Mouse (Mus musculus) hindbrain, postnatal 0 days (tissue): ENCODE results near the gene Pax5. TPM values are rescaled to one million over a fixed set of nuclear protein-coding genes. Genes with fewer than 3 reads are reported as not detected.

Experiments
- ATAC-seq: fragments of 200-750 bp; cut with Nextera tagmentation; 2 replicates; pipeline ENCODE4 v1.8.0; 2017; ENCODE audit warnings: mild to moderate bottlenecking, moderate TSS enrichment, moderate library complexity
- DNase-seq: peaks from one replicate; pipeline ENCODE4 v3.0.0-alpha.2; 2015; ENCODE audit warnings: low spot score
- H3K27ac ChIP-seq: fragments of 300-500 bp; sonication (generic); 2 replicates; pipeline ENCODE4 v1.5.1; 2014; ENCODE audit warnings: mild to moderate bottlenecking
- H3K27me3 ChIP-seq: fragments of 300-500 bp; sonication (generic); 2 replicates; pipeline ENCODE4 v1.6.1; 2014; ENCODE audit warnings: low read length, mixed read lengths; ENCODE audit not compliant: insufficient read depth
- H3K36me3 ChIP-seq: fragments of 300-500 bp; sonication (generic); 2 replicates; pipeline ENCODE4 v1.6.1; 2014; ENCODE audit warnings: low read length, mixed read lengths; ENCODE audit not compliant: insufficient read depth
- H3K4me1 ChIP-seq: fragments of 300-500 bp; sonication (generic); 2 replicates; pipeline ENCODE4 v1.6.1; 2014; ENCODE audit warnings: antibody characterized with exemption, low read length, mixed read lengths; ENCODE audit not compliant: insufficient read depth
- H3K4me2 ChIP-seq: fragments of 300-500 bp; sonication (generic); 2 replicates; pipeline ENCODE4 v1.6.1; 2014; ENCODE audit warnings: low read depth, mild to moderate bottlenecking, low read length, moderate library complexity, mixed read lengths
- H3K4me3 ChIP-seq: fragments of 300-500 bp; sonication (generic); 2 replicates; pipeline ENCODE4 v1.5.1; 2014; ENCODE audit warnings: low read length
- H3K9ac ChIP-seq: fragments of 300-500 bp; sonication (generic); replicated peaks from 2 replicates; pipeline ENCODE4 v1.6.1; 2014; ENCODE audit warnings: mild to moderate bottlenecking, low read length, moderate library complexity, mixed read lengths
- H3K9me3 ChIP-seq: fragments of 300-500 bp; sonication (generic); 2 replicates; pipeline ENCODE4 v1.6.1; 2016; ENCODE audit warnings: low read length, mixed read lengths
- CTCF ChIP-seq: IDR thresholded peaks from 2 replicates; pipeline ENCODE4 v1.5.1; 2016; ENCODE audit warnings: antibody characterized with exemption, control low read depth, low read depth
- WGBS: fragments of 180-500 bp; shearing (Covaris S2); extraction: QIAGEN DNeasy Blood & Tissue Kit; methylation state at CpG from one replicate; pipeline ENCODE4 v1.1.7; 2014; 5-methylcytosine and 5-hydroxymethylcytosine counted together
- polyA plus RNA-seq: library from polyadenylated mRNA; unstranded; fragments of >200 nt; fragmentation: Nextera tagmentation; extraction: Ambion mirVana; gene quantifications from 2 replicates; pipeline ENCODE4 v1.2.1, GENCODE M21; 2015
- total RNA-seq: library from RNA; depleted of rRNA; stranded (reverse); fragments of >200 nt; gene quantifications from 2 replicates; pipeline ENCODE4 v1.2.3, GENCODE M21; 2014

Pax5 gene
- total and polyA plus RNA-seq, 2 experiments from 2014 or later, result 0.81 to 10.0 TPM

GRCm38 (mm10) chr4:44669485-44670181 is 40.7 kb downstream of the Pax5 start:
- Histone ChIP-seq H3K4me3 (no peak overlapping the region), H3K36me3 (no peaks in the 10 kb centered on the region), H3K4me2 (no peak overlapping the region), H3K9ac (no peak overlapping the region), H3K4me1 (0 out of 2 replicates have a peak, but pooled peaks cover 1% of the 10 kb centered on the region), H3K9me3 (no peaks in the 10 kb centered on the region), H3K27me3 (peaks cover 4% of the 10 kb centered on the region; the same call in 1 of the 2 replicates), H3K27ac (no peak overlapping the region)
- ATAC-seq (no peak), DNase-seq (peak; percentile 30)
- TF ChIP-seq CTCF, result peak; percentile 72
- 91% methylated on average over 7 of the region's 7 CpGs for WGBS

- peaks cover 4% of the 10 kb centered on the region; the same call in 1 of the 2 replicates for H3K27me3 ChIP-seq
- no peak overlapping the region for H3K4me2 ChIP-seq
- H3K36me3 ChIP-seq, result no peaks in the 10 kb centered on the region
- TF ChIP-seq CTCF, result no peak
- H3K9me3 ChIP-seq, result no peaks in the 10 kb centered on the region
- H3K27ac ChIP-seq, result no peak overlapping the region
- ATAC-seq (no peak), DNase-seq (no peak)
- no peak overlapping the region for H3K9ac ChIP-seq
- no peak overlapping the region for H3K4me3 ChIP-seq
- 0 out of 2 replicates have a peak, but pooled peaks cover 4% of the 10 kb centered on the region for H3K4me1 ChIP-seq
- 75% methylated on average over 6 of the region's 6 CpGs for WGBS
These were observed 41.7 kb downstream of the Pax5 start for GRCm38 (mm10) chr4:44668574-44668973.

GRCm38 (mm10) chr4:44668172-44668571 is 42.1 kb downstream of the Pax5 start:
- 64% methylated on average over 3 of the region's 3 CpGs for WGBS
- H3K27ac ChIP-seq, result no peak overlapping the region
- peak; percentile 41 for TF ChIP-seq CTCF
- DNase-seq, result no peak
- no peaks in the 10 kb centered on the region for H3K36me3 ChIP-seq
- peaks cover under 1% of the 10 kb centered on the region; the same call in 1 of the 2 replicates for H3K27me3 ChIP-seq
- H3K9ac ChIP-seq, result no peak overlapping the region
- 0 out of 2 replicates have a peak, but pooled peaks cover 4% of the 10 kb centered on the region for H3K4me1 ChIP-seq
- ATAC-seq, result no peak
- H3K9me3 ChIP-seq, result no peaks in the 10 kb centered on the region
- no peak overlapping the region for H3K4me3 ChIP-seq
- no peak overlapping the region for H3K4me2 ChIP-seq

GRCm38 (mm10) chr4:44667369-44667768 is 42.9 kb downstream of the Pax5 start:
- no peaks in the 10 kb centered on the region for H3K36me3 ChIP-seq
- no peak for TF ChIP-seq CTCF
- WGBS, result 73% methylated on average over 6 of the region's 6 CpGs
- no peak overlapping the region for H3K4me3 ChIP-seq
- no peak overlapping the region for H3K4me2 ChIP-seq
- H3K27me3 ChIP-seq, result no peaks in the 10 kb centered on the region; the same call in 1 of the 2 replicates
- DNase-seq, result no peak
- 0 out of 2 replicates have a peak, but pooled peaks cover 4% of the 10 kb centered on the region for H3K4me1 ChIP-seq
- ATAC-seq, result no peak
- no peak overlapping the region for H3K9ac ChIP-seq
- H3K9me3 ChIP-seq, result no peaks in the 10 kb centered on the region
- no peak overlapping the region for H3K27ac ChIP-seq

- peak overlapping the region; percentile 56 for H3K9ac ChIP-seq
- no peaks in the 10 kb centered on the region; the same call in 1 of the 2 replicates for H3K27me3 ChIP-seq
- H3K4me1 ChIP-seq, result 0 out of 2 replicates have a peak, but pooled peaks cover 4% of the 10 kb centered on the region
- WGBS, result 20% methylated on average over 6 of the region's 6 CpGs
- no peaks in the 10 kb centered on the region for H3K9me3 ChIP-seq
- DNase-seq (no peak), ATAC-seq (no peak)
- no peak overlapping the region for H3K27ac ChIP-seq
- TF ChIP-seq CTCF, result no peak
- peak overlapping the region; percentile 45 for H3K4me3 ChIP-seq
- no peaks in the 10 kb centered on the region for H3K36me3 ChIP-seq
- peak overlapping the region; percentile 97 for H3K4me2 ChIP-seq
These were observed 45.6 kb downstream of the Pax5 start for GRCm38 (mm10) chr4:44664767-44665056.

GRCm38 (mm10) chr4:44664004-44664766 is 46.1 kb downstream of the Pax5 start:
- Histone ChIP-seq H3K4me1 (0 out of 2 replicates have a peak, but pooled peaks cover 4% of the 10 kb centered on the region), H3K36me3 (no peaks in the 10 kb centered on the region), H3K9ac (peak overlapping the region; percentile 56), H3K27ac (no peak overlapping the region), H3K4me3 (peak overlapping the region; percentile 45), H3K4me2 (peak overlapping the region; percentile 97), H3K9me3 (no peaks in the 10 kb centered on the region), H3K27me3 (no peaks in the 10 kb centered on the region; the same call in 1 of the 2 replicates)
- ATAC-seq, result peak; percentile 78
- TF ChIP-seq CTCF, result no peak
- 2% methylated on average over 77 of the region's 81 CpGs for WGBS
- peak; percentile 66 for DNase-seq
